Mouse (Mus musculus): ENCODE data around the gene Gm4952.
"Not testable (repeated sequence)": the region's sequence is repeated elsewhere in the genome, so short reads cannot be mapped to it uniquely, and the experiment has no call there.

Gene Gm4952

DNA sequence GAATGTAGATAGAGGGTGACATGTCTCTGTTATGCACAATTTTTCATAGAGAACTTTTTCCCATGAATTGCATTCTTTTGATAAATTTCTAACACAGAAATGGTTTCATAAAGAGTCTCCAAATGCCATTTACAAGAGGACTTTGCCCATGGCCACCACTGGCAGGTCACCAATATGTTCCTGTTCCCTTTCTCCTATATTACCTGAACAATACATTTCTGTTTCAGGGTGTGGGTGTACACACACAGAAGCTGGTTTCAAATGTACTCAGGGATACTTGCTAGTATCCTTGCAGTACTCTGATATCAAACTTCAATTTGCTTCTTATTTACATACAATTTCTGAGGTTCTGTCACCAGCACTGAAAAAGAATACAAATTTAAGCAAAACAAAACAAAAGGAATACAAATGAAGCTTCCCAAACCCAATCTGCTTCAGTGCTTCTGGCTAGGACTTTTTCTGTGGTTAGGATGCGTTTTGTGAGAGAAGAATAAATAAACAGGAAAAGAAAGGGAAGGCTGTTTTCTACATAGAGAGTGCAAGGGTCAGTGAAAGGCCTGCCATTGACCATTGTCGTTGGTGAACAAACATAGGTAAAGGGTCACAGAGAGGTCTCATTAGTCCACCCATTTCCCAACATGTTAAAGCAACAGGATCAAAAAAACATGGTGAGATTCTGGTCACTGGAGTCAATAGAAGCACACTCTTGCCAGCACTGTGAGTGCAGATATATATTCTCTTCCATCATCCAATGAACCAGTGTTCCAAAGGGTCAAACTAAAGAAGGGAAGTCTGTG is 1.1 kb downstream of the Gm4952 start:
- no peak for DNase-seq (ENCODE audit: low spot score)

- no peak for DNase-seq (ENCODE audit: low spot score)
Measured at GRCm38 (mm10) chr19:12608336-12608735, 8.6 kb downstream of the Gm4952 start.

DNA sequence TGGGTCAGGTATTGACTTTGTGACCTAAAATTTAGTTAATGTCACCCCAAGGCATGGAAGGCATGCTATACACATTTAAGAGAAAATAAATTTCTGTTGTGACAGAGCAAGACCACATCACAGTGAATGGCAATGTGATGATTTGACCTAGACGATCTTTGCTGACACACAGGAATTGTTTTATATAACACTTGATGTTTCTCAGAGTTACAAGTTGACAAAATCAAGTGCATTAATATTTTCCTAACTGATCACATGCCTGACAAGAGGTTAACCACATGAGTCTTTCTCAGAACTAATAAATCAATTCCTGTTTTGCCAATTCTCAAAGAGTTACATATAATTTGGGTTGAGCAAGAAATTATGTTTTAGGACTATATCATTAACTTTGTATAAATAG is 13.9 kb downstream of the Gm4952 start:
- DNase-seq (ENCODE audit: low spot score) = no peak

DNA sequence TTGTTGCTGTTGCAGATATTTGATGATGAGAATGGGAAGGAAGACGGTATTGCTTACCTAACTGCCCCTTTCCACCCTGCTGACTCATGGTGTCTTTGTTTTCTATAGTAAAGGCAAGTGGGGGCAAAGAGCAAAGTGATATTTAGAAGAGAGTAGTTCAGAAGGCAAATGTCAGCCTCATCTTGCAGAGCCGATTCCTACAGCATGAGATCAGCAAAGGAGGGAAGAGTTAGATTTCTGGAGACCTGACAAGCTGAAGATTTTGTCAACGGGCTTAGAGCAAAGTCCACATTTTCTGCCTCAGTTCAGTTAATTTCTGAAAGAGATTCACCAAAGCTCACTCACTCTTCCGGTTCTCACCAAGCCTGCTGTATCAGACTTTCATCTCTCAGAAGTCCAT is 33.4 kb downstream of the Gm4952 start, which contains the start of gene Glyat:
Gene Glyat (plus strand): TSS at position 133 of the 400 bp plus-strand sequence.
- DNase-seq (ENCODE audit: low spot score) = no peak

DNA sequence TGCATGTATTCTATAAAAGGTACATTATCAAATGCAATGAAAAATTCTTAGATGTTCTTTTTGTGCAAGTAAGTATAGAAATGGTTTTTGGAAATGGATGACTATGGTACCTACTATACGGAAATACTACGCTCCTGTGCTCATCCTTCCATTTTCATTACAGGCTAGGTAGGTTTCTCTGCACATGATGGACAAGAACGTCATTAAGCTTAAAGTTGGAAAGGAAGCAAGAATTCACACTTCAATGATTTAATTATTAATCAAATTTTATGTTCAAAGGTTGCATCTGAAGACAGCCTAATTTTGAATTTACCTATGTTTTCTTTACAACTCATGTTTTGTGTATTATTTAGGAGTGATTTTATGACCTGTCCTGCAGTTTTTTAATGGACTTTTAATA is 34.5 kb downstream of the Gm4952 start:
- no peak for DNase-seq (ENCODE audit: low spot score)

DNA sequence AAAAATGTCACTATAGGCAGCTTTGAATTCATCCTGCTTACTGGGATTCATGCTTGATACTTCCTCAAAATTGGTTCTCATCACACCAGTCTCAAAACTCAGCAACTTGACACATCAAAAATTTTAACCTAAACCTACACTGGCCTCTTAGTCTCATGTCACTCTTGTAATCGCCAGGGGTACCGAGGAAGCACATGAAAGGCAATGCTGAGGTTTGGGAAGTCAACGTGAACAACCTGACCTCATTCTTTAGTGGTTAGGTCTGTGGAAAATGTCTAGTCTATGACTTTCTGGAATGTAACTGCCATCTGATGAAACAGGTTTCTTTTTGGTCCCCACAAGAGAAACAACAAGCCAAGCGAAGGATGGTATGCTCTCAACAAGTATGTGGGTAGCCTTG is 35.2 kb downstream of the Gm4952 start:
- no peak for DNase-seq (ENCODE audit: low spot score)

GRCm38 (mm10) chr19:12636863-12637262 is 37.1 kb downstream of the Gm4952 start:
- no peak for DNase-seq (ENCODE audit: low spot score)

DNA sequence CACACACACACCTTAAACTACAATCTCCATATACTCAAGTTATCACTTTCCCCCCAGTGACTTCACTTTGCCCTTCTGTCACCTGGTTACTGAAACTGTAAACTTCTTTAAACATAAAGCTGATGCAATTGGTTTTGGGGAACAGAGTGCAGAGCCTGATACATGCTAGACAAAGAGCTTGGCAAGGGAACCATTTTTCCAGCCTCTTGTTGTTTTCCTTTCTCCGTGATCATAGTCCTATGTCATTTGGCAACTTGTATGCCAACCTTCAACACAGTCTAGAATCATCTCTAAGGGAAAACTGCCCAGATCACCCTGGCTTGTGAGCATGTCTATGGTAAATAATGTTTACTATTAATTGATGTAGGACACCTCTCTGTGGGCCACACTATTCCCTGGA is 38.3 kb downstream of the Gm4952 start:
- no peak for DNase-seq (ENCODE audit: low spot score)

DNA sequence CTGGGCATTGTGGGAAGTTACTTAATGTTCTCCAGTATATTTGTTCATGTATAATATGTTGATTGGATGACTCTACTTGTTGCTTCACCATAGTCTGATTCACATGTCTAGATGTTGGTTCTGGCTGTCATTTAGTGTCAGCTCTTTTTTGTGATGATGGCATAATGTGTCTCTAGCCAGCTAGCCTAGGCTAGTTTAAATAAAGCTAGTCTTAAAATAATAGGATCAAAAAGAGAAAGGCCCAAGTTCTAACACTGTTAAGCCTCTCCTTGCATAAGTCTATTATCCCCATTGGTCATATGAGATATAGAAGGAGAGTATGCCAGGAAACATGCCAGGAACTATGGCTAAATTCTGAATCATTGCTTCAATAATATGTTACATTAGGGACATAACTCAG is 49.7 kb downstream of the Gm4952 start:
- DNase-seq (ENCODE audit: low spot score) = no peak

GRCm38 (mm10) chr19:12666156-12666555 is 66.4 kb downstream of the Gm4952 start:
- DNase-seq (ENCODE audit: low spot score) = no peak

DNA sequence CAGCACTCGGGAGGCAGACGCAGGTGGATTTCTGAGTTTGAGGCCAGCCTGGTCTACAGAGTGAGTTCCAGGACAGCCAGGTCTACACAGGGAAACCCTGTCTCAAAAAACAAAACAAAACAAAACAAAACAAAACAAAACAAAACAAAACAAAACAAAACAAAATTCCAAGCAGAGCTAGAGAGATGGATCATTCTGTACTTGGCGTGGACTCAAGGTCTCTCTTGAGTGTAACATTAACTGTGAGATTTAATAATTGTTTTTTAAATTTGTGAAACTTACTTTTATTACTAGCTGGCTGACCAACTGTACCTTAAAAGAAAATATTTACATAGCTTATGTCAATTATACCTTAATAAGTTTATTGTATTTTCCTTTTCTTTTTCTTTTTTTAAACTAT is 68.8 kb downstream of the Gm4952 start:
- not testable (repeated sequence) for DNase-seq (ENCODE audit: low spot score)

GRCm38 (mm10) chr19:12670139-12670538 is 70.4 kb downstream of the Gm4952 start, which contains the start of gene Olfr1442:
Gene Olfr1442, plus strand, starts transcription at chr19:12670439.
- DNase-seq (ENCODE audit: low spot score) = no peak

DNA sequence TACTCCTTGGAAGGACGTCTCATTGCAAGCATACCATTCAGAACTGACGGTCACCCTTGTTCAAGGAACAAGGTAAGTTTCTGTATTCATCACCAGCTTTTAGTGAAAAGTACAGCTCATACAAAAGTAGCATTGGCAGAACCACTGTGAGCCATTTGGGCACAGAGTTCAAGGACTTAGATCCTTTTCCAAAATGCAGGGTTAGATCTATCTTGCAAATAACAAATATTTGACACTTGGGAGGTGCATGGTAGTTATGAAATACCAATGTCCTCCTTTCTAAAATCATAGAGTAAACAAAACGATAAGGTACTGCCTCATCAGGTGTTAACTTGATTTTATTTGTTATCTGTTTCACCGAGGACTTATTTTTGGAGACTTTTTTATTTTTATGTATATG is 71.3 kb downstream of the Gm4952 start:
- no peak for DNase-seq (ENCODE audit: low spot score)

GRCm38 (mm10) chr19:12677812-12678211 is 78.0 kb downstream of the Gm4952 start, which contains the start of gene Olfr1443:
Gene Olfr1443, plus strand, starts transcription at chr19:12678112.
- DNase-seq (ENCODE audit: low spot score) = no peak
